Mouse (Mus musculus) adrenal gland (tissue): ENCODE measurements around the gene Lrrc71.

Experiments
- intact Hi-C: fragments of 180-260 bp; cut with DNase I; formaldehyde crosslinking; loops from one replicate; pipeline ENCODE4 v1.15.1; 2025

Gene Lrrc71

DNA sequence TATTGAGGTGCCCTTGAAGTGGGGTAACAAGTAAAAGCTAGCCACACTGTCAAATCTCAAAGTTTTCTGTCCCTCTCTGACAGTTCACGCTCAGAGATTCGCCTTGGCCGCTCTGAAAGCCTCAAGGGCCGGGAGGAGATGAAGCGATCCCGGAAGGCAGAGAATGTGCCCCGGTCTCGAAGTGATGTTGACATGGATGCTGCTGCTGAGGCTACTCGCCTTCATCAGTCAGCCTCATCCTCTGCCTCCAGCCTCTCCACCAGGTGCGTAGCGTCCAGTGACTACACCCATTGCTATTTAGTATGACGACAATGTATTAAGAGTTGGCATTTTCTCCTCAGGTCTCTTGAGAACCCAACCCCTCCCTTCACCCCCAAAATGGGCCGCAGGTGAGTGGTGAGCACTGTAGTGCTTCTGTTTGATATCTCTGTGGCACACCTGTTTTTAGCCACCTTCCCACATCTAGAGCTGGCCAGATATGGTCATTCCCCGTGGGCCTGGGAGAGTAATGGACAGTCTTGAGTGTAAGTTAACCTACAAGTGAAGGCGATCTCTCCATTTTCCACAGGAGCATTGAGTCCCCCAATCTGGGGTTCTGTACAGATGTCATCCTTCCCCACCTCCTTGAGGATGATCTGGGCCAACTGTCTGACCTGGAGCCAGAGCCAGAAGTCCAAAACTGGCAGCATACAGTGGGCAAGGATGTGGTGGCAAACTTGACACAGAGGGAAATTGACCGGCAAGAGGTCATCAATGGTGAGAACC, 22.8 kb downstream of the Lrrc71 start:
- intact Hi-C loops = no loop called here

DNA sequence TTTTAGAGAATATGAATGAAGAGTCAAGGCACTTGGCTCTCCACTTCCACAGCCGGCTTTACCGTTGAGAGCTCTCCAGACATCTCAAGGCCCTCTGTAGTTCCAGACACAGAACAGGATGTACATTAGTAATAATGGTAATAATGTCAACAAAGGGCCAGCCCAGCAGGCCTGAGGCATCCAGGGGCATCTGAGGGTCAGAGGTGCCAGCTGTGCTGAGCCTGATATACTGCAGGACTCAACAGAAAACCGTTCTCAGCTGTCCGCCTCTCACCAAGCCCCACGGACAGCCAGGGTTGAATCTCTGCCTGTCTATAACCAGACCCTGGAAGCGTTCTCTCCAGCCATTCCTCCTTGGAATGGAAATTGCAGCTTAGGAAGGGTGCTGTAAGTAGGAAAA, 23.9 kb downstream of the Lrrc71 start:
- intact Hi-C loops = no loop called here

DNA sequence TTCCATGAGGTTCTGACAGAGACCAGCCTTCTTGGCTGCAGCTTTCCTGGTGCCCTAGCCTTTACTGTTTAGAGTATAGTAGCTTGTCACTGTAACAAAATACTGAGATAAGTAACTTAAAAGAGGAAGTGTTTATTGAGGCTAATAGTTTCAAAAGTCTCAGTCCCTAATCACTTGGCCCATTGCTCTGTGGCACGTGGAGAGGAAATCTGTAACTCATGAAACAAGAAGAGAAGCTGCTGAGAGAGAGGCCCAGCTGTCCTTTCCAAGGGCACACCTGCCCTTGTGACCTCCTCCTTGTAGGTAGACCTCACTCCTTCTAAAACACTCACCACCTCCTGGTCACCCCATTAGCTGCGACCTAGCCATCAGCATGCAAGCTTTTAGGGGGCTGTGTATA, 29.9 kb downstream of the Lrrc71 start:
- intact Hi-C loops = no loop called here
